Mouse (Mus musculus) E14TG2a.4 (cell line): Measurements from ENCODE around the gene Bicd1.
A peak's percentile ranks its signal among the peaks of the same experiment; 100 is the strongest.

ENCODE experiments used
- CTCF ChIP-seq: conservative IDR thresholded peaks from 2 replicates; pipeline ENCODE4 v1.5.1; 2014; ENCODE audit warnings: low read length
- NANOG ChIP-seq: IDR thresholded peaks from 2 replicates; pipeline ENCODE4 v1.6.1; 2014; ENCODE audit warnings: borderline replicate concordance, low read length, mixed read lengths

DNA sequence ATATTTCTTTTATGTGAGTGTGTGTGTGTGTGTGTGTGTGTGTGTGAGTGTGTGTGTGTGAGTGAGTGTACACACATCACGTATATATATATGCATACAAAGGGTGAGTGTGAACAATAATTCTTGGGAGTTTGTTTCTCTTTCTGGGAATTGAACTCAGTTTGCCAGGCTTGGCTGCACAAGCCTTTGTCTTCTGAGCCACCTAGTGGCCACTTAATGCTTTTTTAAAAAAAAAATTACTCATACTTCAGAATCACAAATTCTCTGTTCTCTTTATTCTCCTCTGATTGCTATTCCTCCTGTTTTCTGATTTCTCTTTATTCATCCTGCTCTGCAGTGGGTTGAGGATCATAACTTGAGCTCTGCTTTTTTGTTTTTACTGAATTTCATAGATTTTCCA lies 30.5 kb downstream of the Bicd1 start:
- peak; percentile 37 for TF ChIP-seq CTCF
- TF ChIP-seq NANOG, result no peak
